Mouse (Mus musculus): ENCODE results near the gene Pdzrn3.

DNA sequence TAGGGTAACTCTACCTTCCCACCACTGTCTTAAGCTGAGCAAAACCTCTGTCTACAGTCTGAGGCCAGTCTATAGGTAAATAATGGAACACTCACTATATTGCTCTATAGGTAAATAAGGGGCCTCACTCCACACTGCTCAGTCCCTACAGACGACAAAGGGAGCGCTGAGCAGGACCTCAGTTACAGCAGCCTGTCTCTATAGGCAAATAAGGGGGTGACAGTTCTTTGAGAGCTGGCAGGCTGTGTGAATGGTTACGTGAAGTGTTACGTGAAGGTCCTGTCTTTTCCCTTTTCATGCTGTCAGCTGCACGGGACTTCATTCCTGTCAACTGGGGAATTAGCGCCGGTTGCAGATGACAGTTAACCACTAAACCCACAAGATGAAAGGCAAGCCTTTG, 207.0 kb downstream of the Pdzrn3 start:
- TF ChIP-seq CTCF (IDR thresholded peaks at IDR 0.05; ENCODE audit: extremely low read depth, insufficient read length, insufficient replicate concordance, low read depth, low read length) (no peak), POLR2A (IDR thresholded peaks at IDR 0.05; ENCODE audit: low read depth, low read length) (no peak)

All from small intestine, adult 2 months (tissue).